ENCODE assay signal across 8 mouse cellular contexts in genomic region chr3:20198869-20199268, GRCm38 (mm10). TPM values are rescaled to one million over a fixed set of nuclear protein-coding genes. Genes with fewer than 3 reads are reported as not detected.
A peak's percentile ranks its signal among the peaks of the same experiment; 100 is the strongest.
DNase-seq lines count a peak whose midpoint lies in the region; ATAC-seq and TF ChIP-seq lines count a peak whose summit lies in the region.
"Had no signal": no experiment of that assay in that cellular context is flagged by ENCODE, and none has a peak within 500 bp of the region (broad histone marks: within the 10 kb centered on the region; RNA-seq: fewer than 3 reads in every experiment).

No protein-coding gene starts in this region.

- H3K27ac ChIP-seq in ES-E14 (ENCODE audit: insufficient read depth, low read depth, low read length, poor library complexity, severe bottlenecking), result no peak overlapping the region
- no peak overlapping the region for H3K27ac ChIP-seq in cortical plate, adult 2 months (ENCODE audit: insufficient read depth, low read length)
- H3K27ac ChIP-seq: liver, embryonic 15.5 days had no signal

- no peaks in the 10 kb centered on the region for H3K36me3 ChIP-seq in ES-E14 (ENCODE audit: control insufficient read depth, insufficient read depth, low read length, poor library complexity, severe bottlenecking)
- H3K36me3 ChIP-seq: liver, embryonic 15.5 days had no signal

- TF ChIP-seq POLR2A in cortical plate, adult 2 months (IDR thresholded peaks at IDR 0.05; ENCODE audit: extremely low read depth, insufficient read depth, low read length), result no peak

- H3K9ac ChIP-seq in ES-E14 (ENCODE audit: insufficient read depth, low read depth, low read length, poor library complexity, severe bottlenecking), result no peak overlapping the region
- H3K9ac ChIP-seq: liver, embryonic 15.5 days had no signal

- no peaks in the 10 kb centered on the region for H3K9me3 ChIP-seq in ES-E14 (ENCODE audit: control insufficient read depth, insufficient read depth, low read depth, low read length)
- H3K9me3 ChIP-seq: liver, embryonic 15.5 days had no signal

- peak; percentile 40 for DNase-seq in ES-E14 (ENCODE audit: low read depth, low spot score)
- DNase-seq in adrenal gland, adult (ENCODE audit: inconsistent age in 2 of 2, low spot score in 1 of 2), result peak; percentile 32 to 81
- DNase-seq in layer of hippocampus, adult 9-11 months, result peak; percentile 9
- peak; percentile 75 for DNase-seq in lung, postnatal 36 days
- peak; percentile 50 to 71 for DNase-seq in right cerebral cortex, postnatal 10 days (ENCODE audit: low spot score in 2 of 2)

- TF ChIP-seq CTCF in cortical plate, adult 2 months (IDR thresholded peaks at IDR 0.05; ENCODE audit: extremely low read depth, insufficient read depth, low read length), result peak; percentile 92

- no peak overlapping the region for H3K4me3 ChIP-seq in ES-E14 (ENCODE audit: insufficient read depth in 1 of 2, low read depth in 1 of 2, low read length in 2 of 2, poor library complexity in 1 of 2, severe bottlenecking in 1 of 2)
- H3K4me3 ChIP-seq in cortical plate, adult 2 months (ENCODE audit: insufficient read depth, low read length), result no peak overlapping the region
- H3K4me3 ChIP-seq: liver, embryonic 15.5 days had no signal

- peak; percentile 82 for ATAC-seq in granulocyte monocyte progenitor cell, adult 5-6 weeks (replicated peaks; ENCODE audit: poor library complexity, severe bottlenecking)

- H3K4me1 ChIP-seq in ES-E14 (ENCODE audit: control insufficient read depth in 2 of 2, insufficient read depth in 2 of 2, low read length in 2 of 2, poor library complexity in 1 of 2), result peaks cover 0 to 1% of the 10 kb centered on the region in 2 experiments; a peak in 1 of 4 replicates
- H3K4me1 ChIP-seq in cortical plate, adult 2 months (ENCODE audit: control insufficient read depth, insufficient read depth, low read length), result no peaks in the 10 kb centered on the region
- H3K4me1 ChIP-seq: liver, embryonic 15.5 days had no signal

- in situ Hi-C loops in ES-E14 (cut with MboI; ENCODE audit: low sequenced_read_pairs in 2 of 2, unreplicated experiment in 2 of 2), result loop anchor here (5.0 to 25.0 kb wide), 2 partner anchors 287 to 297 kb away; no protein-coding TSS in a partner anchor

TF ChIP-seq in ES-E14, 5 proteins besides CTCF, POLR2A, EP300 and RAD21:
- TF ChIP-seq ZNF384 (IDR thresholded peaks at IDR 0.05; ENCODE audit: low read depth, low read length), result peak; percentile 91
- TF ChIP-seq MAFK (IDR thresholded peaks at IDR 0.05; ENCODE audit: insufficient read depth, low read depth, low read length), result 0 out of 2 replicates have a peak, but pooled peaks have one; percentile 23
- TF ChIP-seq CHD2 (IDR thresholded peaks at IDR 0.05; ENCODE audit: low read depth, low read length), result no peak
- peak; percentile 82; the same call in 1 of the 2 replicates for TF ChIP-seq ZC3H11A (IDR thresholded peaks at IDR 0.05; ENCODE audit: borderline replicate concordance, low read depth, low read length)
- TF ChIP-seq HCFC1 (IDR thresholded peaks at IDR 0.05; ENCODE audit: borderline replicate concordance, insufficient read depth, low read length), result no peak

RNA-seq across cellular contexts. Expression of gene Cpa3, which starts 43.1 kb away (rescaled TPM):
- not detected in 2 replicates for total RNA-seq in ES-E14 (2012; rRNA removed)
- 0.10 and 0.19 TPM in 2 replicates for polyA plus RNA-seq in cortical plate, adult 2 months (2012; rRNA removed)
- total RNA-seq in granulocyte monocyte progenitor cell, adult 5-6 weeks (2014; fragmentation: Nextera tagmentation), result 74.5 and 86.9 TPM in 2 replicates
- 89.5 and 112 TPM in 2 replicates for total RNA-seq in granulocyte monocyte progenitor cell, adult 5-6 weeks (2017)

RNA-seq across cellular contexts. Expression of gene Gyg, which starts 43.8 kb away (rescaled TPM):
- 3.6 and 8.2 TPM in 2 replicates for total RNA-seq in ES-E14 (2012; rRNA removed)
- 37.0 and 38.3 TPM in 2 replicates for polyA plus RNA-seq in cortical plate, adult 2 months (2012; rRNA removed)
- total RNA-seq in granulocyte monocyte progenitor cell, adult 5-6 weeks (2014; fragmentation: Nextera tagmentation), result 91.3 and 95.1 TPM in 2 replicates
- 48.5 and 57.6 TPM in 2 replicates for total RNA-seq in granulocyte monocyte progenitor cell, adult 5-6 weeks (2017)

Comparison
In these comparisons a context has a peak if more than half of its experiments do, and no peak if none do; other contexts are left out.
1. DNase-seq: peak in every context shown above with its lines; median percentile 75 in lung, postnatal 36 days; 60 in right cerebral cortex, postnatal 10 days; 56 in adrenal gland, adult; 40 in ES-E14; 9 in layer of hippocampus, adult 9-11 months.
2. RNA of gene Cpa3, which starts 43.1 kb away (total RNA-seq): 74.5 to 112 TPM in granulocyte monocyte progenitor cell, adult 5-6 weeks; not detected in ES-E14; every median in the first group is over 10 times any median in the second.